Mouse (Mus musculus) thymus, postnatal 36 days (tissue): ENCODE measurements around the gene Bzw2.
A peak's percentile ranks its signal among the peaks of the same experiment; 100 is the strongest.
"Not testable (repeated sequence)": the region's sequence is repeated elsewhere in the genome, so short reads cannot be mapped to it uniquely, and the experiment has no call there.

Experiments used
- DNase-seq, 2 experiments: peaks; one replicate each; pipeline ENCODE4 v3.0.0; 2022; ENCODE audit warnings: mixed read lengths in 2 of 2

Gene Bzw2

DNA sequence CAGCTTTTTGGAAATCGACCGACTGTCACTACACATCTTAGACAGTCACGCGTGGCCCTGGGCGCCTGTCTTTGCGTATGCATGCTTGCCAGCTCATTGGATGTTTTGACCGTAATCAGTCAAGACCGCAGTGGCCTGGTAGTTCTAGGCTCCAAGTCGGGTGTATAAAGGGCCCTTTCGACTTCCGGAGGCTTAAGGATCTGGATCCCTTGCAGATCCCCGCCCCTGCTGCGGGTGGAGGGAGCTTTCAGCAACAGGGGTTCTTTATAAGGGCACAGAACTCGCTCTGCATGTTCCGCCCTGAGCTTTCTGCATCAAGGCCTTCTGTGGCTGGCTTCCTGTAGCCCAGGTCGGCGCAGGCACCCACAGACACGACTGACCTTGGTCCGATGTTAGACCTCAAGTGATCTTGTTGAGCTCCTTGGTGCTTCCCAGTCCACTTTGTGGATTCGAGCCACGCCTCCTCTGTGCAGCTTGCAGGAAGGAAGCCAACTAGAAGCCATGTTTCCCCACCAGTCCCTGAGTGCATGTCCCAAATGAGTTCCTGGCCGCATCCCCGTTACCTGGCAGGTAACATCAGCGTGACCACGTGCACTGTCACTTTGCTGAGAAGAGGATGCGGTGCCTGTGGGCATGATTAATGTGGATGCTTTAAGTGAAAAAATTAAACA is at the start of gene Bzw2:
Bzw2 (minus strand) TSS at position 443 of the 671 bp plus-strand sequence.
- peak; percentile 66 to 76 for DNase-seq

DNA sequence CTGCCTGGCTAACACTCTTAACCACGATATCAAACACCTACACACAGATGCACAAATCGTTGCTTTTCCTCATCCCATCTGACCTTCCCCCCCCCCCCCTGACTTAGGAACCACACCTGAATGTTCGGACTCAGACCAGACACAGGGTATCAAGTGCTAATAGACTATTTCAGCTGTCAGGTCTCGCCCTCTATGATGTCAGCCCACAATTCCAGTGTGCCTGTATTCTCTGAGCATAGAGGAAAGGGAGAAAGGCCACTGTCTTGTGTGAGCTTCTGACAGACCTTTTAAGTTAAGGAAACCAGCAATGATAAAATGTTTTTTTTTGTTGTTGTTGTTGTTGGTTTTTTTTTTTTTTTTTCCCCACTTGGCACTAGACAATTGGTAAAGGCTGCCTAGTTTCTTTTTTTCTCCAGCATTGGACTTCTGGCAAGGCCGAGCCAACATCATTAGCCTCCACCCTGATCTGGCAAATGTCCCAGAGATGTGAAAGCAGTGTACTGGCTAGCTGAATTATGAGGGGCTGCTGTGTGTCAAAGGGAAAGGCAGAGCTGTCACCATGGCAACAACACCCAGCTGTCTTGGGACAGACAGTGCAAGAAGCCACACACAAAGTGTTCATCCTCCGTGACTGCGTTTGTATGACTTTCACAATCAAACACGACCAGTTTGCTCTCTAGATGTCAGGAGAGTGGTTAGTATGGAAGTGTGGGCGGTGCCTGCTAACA is 49.4 kb upstream of the Bzw2 start:
- DNase-seq, result peak in 1 of 2 experiments; percentile 21

GRCm38 (mm10) chr12:36205579-36206119 is 47.8 kb upstream of the Bzw2 start:
- not testable (repeated sequence) for DNase-seq

GRCm38 (mm10) chr12:36194976-36195375 is 37.1 kb upstream of the Bzw2 start:
- no peak for DNase-seq

DNA sequence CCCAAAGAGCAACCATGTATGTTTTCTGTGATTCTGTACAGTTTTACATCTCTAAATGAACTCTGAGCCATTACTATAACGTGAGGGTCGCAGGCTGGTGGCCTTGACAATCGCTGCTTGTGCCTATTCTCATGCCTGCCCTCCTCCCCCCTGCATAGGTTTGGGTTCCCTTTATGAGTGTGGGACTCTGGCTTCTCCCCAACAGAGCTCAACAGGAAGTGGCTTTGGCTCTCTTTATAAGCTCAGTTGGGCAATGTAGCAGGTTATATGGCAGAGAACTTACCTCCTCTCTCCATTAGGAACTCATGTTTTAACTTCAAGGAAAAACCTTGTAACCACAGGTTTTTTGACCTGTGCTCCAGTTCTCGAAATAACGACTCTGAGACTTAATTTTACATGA is 32.5 kb upstream of the Bzw2 start:
- no peak for DNase-seq

GRCm38 (mm10) chr12:36189610-36190009 is 31.7 kb upstream of the Bzw2 start:
- DNase-seq, result no peak

GRCm38 (mm10) chr12:36187081-36187480 is 29.2 kb upstream of the Bzw2 start:
- DNase-seq, result no peak

- DNase-seq, result no peak
These were observed 24.7 kb upstream of the Bzw2 start for GRCm38 (mm10) chr12:36182570-36182969.

GRCm38 (mm10) chr12:36177227-36177626 is 19.3 kb upstream of the Bzw2 start:
- no peak for DNase-seq

DNA sequence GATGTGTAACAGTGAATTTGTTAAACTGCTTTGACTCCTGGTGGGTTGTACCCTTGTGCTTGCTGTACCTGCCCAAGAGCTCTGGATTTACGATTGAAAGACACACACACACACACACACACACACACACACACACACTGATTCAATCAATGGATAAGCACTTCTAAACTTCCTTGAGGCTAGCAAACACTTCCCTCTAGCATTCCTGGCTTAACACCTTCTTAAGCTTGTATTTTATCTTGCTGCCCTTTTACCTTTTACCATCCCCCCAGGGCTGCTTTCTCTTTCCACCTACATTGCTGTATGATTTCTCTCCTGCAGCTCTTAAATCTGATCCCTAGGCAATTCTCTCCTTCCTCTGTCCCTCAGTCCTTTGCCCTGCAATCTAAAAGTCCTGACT is 7.4 kb upstream of the Bzw2 start:
- DNase-seq, result no peak

GRCm38 (mm10) chr12:36164126-36164791 is 6.4 kb upstream of the Bzw2 start:
- DNase-seq, result no peak

DNA sequence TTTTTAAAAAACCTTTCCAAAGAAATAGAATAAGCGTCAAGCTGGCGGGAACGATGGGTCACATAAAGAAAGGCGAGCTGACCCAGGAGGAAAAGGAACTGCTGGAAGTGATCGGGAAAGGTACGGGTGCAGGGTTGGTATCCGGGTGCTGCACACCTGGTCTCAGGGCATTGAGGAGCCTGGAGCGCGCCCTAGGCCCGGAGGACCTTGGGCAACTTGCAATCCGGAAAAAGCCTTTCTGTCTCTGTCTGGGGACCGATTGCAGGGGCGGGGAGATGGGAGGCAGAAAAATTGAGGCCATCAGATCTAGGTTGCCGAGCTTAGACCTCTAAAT is 609 bp downstream of the Bzw2 start:
- DNase-seq, result peak in 1 of 2 experiments; percentile 69

DNA sequence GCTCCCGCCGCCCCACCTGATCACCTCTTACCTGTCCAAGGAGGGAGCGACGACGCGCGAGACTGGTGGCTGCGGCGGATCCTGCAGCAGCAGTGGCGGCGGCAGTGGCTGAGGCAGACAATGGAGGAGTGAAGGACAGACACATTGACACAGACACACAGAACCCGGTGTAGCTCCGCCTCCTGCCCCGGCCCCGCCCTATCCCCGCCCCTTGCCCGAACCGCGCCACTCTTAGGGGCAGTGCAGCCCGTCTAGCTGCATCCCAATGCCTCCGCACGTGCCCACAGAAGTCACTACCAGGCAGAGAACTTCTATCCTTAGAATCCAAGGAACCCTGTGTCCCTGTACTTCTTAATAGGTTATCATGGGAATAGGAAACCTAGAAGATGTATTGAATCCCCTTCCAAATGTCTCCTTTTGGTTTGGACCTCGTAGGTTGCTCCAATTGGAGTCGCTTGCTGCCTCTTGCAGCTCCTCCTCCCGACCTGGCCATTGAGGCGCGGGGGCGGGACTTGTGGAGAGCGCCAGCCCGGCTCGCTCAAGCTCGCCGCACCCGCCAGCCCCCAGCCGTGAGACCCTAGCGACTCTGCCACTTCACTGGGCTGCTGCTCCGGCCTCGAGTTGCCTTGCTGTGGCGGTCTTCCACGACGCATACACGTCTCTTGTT is 1.1 kb downstream of the Bzw2 start, which contains the start of gene Ankmy2:
Ankmy2 (plus strand) TSS at position 478 of the 667 bp plus-strand sequence.
- peak; percentile 89 to 95 for DNase-seq

- DNase-seq, result no peak
These were observed 1.7 kb downstream of the Bzw2 start for GRCm38 (mm10) chr12:36156101-36156636.

DNA sequence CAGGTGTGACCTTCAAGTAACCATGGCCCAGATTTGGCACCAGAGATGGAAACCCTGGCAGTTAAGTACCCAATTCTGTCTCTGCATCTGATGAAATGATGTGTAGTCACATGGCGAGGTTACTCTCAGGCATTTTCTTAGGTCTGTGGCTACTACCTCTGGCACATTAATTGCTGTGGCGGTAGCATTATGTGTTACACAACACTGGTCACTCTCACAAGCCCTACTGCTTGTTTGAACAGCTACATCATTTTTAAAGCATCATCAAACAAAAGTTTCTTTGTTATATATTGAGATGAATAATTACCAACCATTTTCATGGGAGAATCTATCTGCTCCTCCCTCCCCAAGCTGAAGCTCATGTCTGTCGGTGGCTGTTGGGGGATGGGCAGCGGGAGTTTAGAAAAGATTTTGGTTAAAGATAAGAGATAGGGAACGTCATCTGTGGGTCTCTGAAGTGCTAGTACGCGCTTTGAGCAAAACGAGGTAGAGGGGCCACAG is 2.7 kb downstream of the Bzw2 start:
- DNase-seq, result peak; percentile 63 to 68

GRCm38 (mm10) chr12:36150737-36151136 is 7.1 kb downstream of the Bzw2 start:
- no peak for DNase-seq

GRCm38 (mm10) chr12:36150265-36150664 is 7.6 kb downstream of the Bzw2 start:
- DNase-seq, result no peak

GRCm38 (mm10) chr12:36146230-36147011 is 11.5 kb downstream of the Bzw2 start:
- no peak for DNase-seq

DNA sequence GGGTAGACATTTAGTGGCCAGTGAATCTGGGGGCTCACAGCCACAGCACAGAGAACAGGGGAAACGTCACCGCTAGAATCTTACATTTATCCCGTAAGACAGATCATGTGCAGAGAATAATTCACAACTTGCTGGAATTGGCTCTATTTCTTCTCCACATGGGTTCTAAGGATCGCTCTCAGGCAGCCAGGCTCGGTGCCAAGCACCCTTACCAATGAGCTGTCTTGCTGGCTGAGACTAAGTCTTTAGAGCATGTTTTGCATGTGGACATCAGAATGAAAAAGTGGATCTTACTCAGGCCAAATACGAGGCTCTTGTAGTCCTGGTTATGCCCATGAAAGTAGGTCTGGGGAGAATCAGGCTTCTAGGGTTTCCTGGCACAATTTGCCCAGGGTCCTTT is 17.5 kb downstream of the Bzw2 start:
- DNase-seq, result no peak

GRCm38 (mm10) chr12:36137192-36137591 is 20.7 kb downstream of the Bzw2 start:
- no peak for DNase-seq

DNA sequence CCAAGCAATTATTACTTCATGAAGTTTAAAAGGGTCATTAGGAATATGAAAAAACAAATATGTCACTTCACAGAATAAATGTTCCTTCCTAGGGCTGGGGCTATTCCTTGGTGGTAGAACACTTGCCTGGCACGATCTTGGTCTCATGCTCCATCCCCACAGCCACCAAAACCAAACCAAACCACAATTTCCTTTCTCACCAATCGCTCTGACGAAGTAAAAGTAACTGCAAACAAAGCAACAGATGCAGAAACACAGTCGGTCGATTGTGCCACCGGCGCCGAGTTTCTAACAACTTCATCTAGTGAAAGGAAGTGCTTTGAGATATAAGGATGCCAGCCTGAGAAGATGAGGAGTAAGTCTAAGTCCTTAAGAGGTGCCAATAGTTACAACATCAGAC is 21.6 kb downstream of the Bzw2 start:
- DNase-seq, result peak; percentile 39 to 56

- DNase-seq, result peak; percentile 24 to 26
These were observed 22.5 kb downstream of the Bzw2 start for GRCm38 (mm10) chr12:36135409-36135808.
